Mouse (Mus musculus) gastrocnemius, adult 18-20 months (tissue): ENCODE measurements around the gene Tmed3. TPM values are rescaled to one million over a fixed set of nuclear protein-coding genes. Genes with fewer than 3 reads are reported as not detected.

ENCODE experiments used
- total RNA-seq, 2 experiments: library from RNA; stranded (reverse); gene quantifications; 2 replicates each; pipeline ENCODE4 v1.2.3; 2021

The Tmed3 gene
- total RNA-seq, 2 experiments from 2014 or later, result 14.2 to 14.4 TPM

Other genes with a start within 250 kb of the Tmed3 start
- gene Minar1, start 81.9 kb downstream of the Tmed3 start, total RNA-seq, result not detected
- not detected for gene Ankrd34c, start 33.4 kb upstream of the Tmed3 start, total RNA-seq
- gene Rasgrf1, start 204.8 kb upstream of the Tmed3 start, total RNA-seq, result under 1 TPM in 1 of 2 experiments, not detected in 1; 0.05 TPM